ENCODE assay signal across 9 mouse cellular contexts in the genomic region with DNA sequence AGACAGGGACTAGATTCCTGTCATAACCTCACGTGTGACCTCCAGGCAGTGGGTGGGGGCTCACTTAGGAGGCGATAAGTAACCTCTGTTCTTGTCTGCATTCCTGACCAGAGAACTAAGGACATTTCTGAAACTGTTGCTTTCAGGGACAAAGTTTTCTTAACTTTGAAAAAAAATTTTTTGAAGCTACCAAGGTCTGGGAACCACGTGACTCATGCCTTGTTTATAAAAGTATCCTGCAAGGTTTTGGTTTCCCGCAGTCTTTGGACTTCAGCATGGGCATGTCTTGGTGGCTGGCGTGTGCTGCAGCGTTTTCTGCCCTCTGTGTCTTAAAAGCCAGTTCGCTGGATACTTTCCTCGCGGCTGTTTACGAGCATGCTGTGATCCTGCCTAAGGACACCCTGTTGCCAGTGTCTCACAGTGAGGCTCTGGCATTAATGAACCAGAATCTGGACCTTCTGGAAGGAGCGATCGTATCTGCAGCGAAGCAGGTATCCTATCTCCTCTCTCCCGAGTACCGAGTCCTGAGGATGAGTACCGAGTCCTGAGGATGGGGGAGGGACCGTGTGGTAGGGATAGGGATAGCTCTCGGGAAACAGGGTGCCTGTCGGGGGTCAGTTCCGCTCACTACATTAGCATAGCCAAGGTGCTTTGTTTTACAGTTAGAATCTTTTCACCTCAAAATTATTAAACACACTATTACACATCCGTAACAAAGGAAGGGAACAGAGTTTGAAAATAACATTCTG. TPM values are rescaled to one million over a fixed set of nuclear protein-coding genes. Genes with fewer than 3 reads are reported as not detected.
DNase-seq lines count a peak whose midpoint lies in the region; ATAC-seq and TF ChIP-seq lines count a peak whose summit lies in the region.
"Had no signal": no experiment of that assay in that cellular context is flagged by ENCODE, and none has a peak within 500 bp of the region (broad histone marks: within the 10 kb centered on the region; RNA-seq: fewer than 3 reads in every experiment).

A gene (plus strand): TSS at position 88 of the 749 bp plus-strand sequence.

- peaks cover 2% of the 10 kb centered on the region; the same call in 1 of the 2 replicates for H3K36me3 ChIP-seq in liver, adult 2 months (ENCODE audit: control insufficient read depth, insufficient read depth, low read length)

- no peaks in the 10 kb centered on the region for H3K79me2 ChIP-seq in liver, adult 2 months (ENCODE audit: control insufficient read depth, insufficient read depth, low read length)

- H3K27ac ChIP-seq in liver, adult 2 months (replicated peaks; ENCODE audit: insufficient read depth, low read depth, low read length): peak within 1 kb of the TSS; percentile 30
- no peak within 1 kb of the TSS for H3K27ac ChIP-seq in embryonic fibroblast, embryonic 13.5 days (ENCODE audit: insufficient read depth, low read length)

- 14% methylated on average over 21 of the region's 21 CpGs for WGBS in liver, adult 2 months

- H3K9ac ChIP-seq in liver, adult 2 months (ENCODE audit: low read depth, low read length): peak within 1 kb of the TSS; percentile 37

- no peak for ATAC-seq in frontal cortex, adult (ENCODE audit: low TSS enrichment)
- ATAC-seq: Patski had no signal

- peak within 1 kb of the TSS; percentile 24 for H3K4me3 ChIP-seq in liver, adult 2 months (ENCODE audit: insufficient read depth, low read depth, low read length)
- H3K4me3 ChIP-seq in embryonic fibroblast, embryonic 13.5 days (ENCODE audit: insufficient read depth, low read length): peak within 1 kb of the TSS; percentile 4; the same call in 1 of the 2 replicates

- no peak for TF ChIP-seq CTCF in liver, adult 2 months (IDR thresholded peaks at IDR 0.05; ENCODE audit: low read depth, low read length)
- TF ChIP-seq CTCF in embryonic fibroblast, embryonic 13.5 days (IDR thresholded peaks at IDR 0.05; ENCODE audit: borderline replicate concordance, insufficient read depth, low read length): no peak

- H3K27me3 ChIP-seq in liver, adult 2 months (ENCODE audit: control insufficient read depth, insufficient read depth, low read length): no peaks in the 10 kb centered on the region
- H3K27me3 ChIP-seq: Patski had no signal

- DNase-seq in liver, adult 2 months (ENCODE audit: extremely low read depth, low read depth, low spot score): peak; percentile 83
- DNase-seq in liver: no peak
- DNase-seq in kidney, adult 9 months: peak; percentile 87
- DNase-seq in lung, postnatal 36 days: peak; percentile 10
- DNase-seq in frontal cortex, adult 2 months (ENCODE audit: extremely low spot score in 1 of 2, low spot score in 1 of 2): no peak
- no peak for DNase-seq in thymus, postnatal 0 days (ENCODE audit: low spot score)

- peaks cover 11% of the 10 kb centered on the region; the same call in 1 of the 2 replicates for H3K4me1 ChIP-seq in liver, adult 2 months (ENCODE audit: control insufficient read depth, insufficient read depth, low read length)
- no peaks in the 10 kb centered on the region for H3K4me1 ChIP-seq in embryonic fibroblast, embryonic 13.5 days (ENCODE audit: control insufficient read depth, insufficient read depth, low read length)

- TF ChIP-seq POLR2A in liver, adult 2 months (IDR thresholded peaks at IDR 0.05; ENCODE audit: extremely low read depth, insufficient read depth, low read length): no peak
- 0 out of 2 replicates have a peak, but pooled peaks have one; percentile 22 for TF ChIP-seq POLR2A in embryonic fibroblast, embryonic 13.5 days (IDR thresholded peaks at IDR 0.05; ENCODE audit: low read depth, low read length)

RNA-seq across cellular contexts. Expression of the gene that starts here (rescaled TPM):
- 18.5 and 48.4 TPM in 2 replicates for total RNA-seq in liver, adult 2 months (2014; rRNA removed)
- 34.7 and 40.5 TPM in 2 replicates for polyA plus RNA-seq in liver, adult 2 months (2012; rRNA removed)
- polyA plus RNA-seq in embryonic fibroblast, embryonic 13.5 days (2011; ENCODE audit: insufficient read length, low read depth, missing spikeins): 4.5 and 5.1 TPM in 2 replicates
- polyA plus RNA-seq in frontal cortex, adult 2 months (2012; rRNA removed): 0.50 and 0.61 TPM in 2 replicates
- 0.07 and 0.15 TPM in 2 replicates for polyA plus RNA-seq in thymus, postnatal 0 days (2015; fragmentation: Nextera tagmentation; extraction: Ambion mirVana)

Comparison
In these comparisons a context has a peak if more than half of its experiments do, and no peak if none do; other contexts are left out.
1. DNase-seq: peak in liver, adult 2 months (single experiment), kidney, adult 9 months (single experiment) and lung, postnatal 36 days (single experiment); none in liver (single experiment), frontal cortex, adult 2 months (0 of 2) and thymus, postnatal 0 days (single experiment).